Mouse (Mus musculus) lung, embryonic 15.5 days (tissue): ENCODE measurements around the gene Ppp1r1c. TPM values are rescaled to one million over a fixed set of nuclear protein-coding genes. Genes with fewer than 3 reads are reported as not detected.
"Not testable (repeated sequence)": the region's sequence is repeated elsewhere in the genome, so short reads cannot be mapped to it uniquely, and the experiment has no call there.

ENCODE experiments used
- ATAC-seq: fragments of 200-750 bp; cut with Nextera tagmentation; 2 replicates; pipeline ENCODE4 v1.8.0; 2017; ENCODE audit warnings: moderate number of reproducible peaks, borderline replicate concordance; ENCODE audit not compliant: low FRiP score, low TSS enrichment; ENCODE audit errors: extremely low read depth
- H3K27ac ChIP-seq: fragments of 300-500 bp; sonication (generic); 2 replicates; pipeline ENCODE4 v1.5.1; 2015; ENCODE audit warnings: moderate library complexity, mild to moderate bottlenecking, inconsistent platforms
- H3K27me3 ChIP-seq: fragments of 300-500 bp; sonication (generic); 2 replicates; pipeline ENCODE4 v1.6.1; 2015; ENCODE audit warnings: inconsistent platforms
- H3K36me3 ChIP-seq: fragments of 300-500 bp; sonication (generic); 2 replicates; pipeline ENCODE4 v1.6.1; 2015; ENCODE audit warnings: inconsistent platforms
- H3K4me1 ChIP-seq: fragments of 300-500 bp; sonication (generic); 2 replicates; pipeline ENCODE4 v1.6.1; 2015; ENCODE audit warnings: inconsistent platforms
- H3K4me2 ChIP-seq: fragments of 300-500 bp; sonication (generic); 2 replicates; pipeline ENCODE4 v1.6.1; 2015; ENCODE audit warnings: inconsistent platforms, mild to moderate bottlenecking, moderate library complexity
- H3K4me3 ChIP-seq: fragments of 300-500 bp; sonication (generic); 2 replicates; pipeline ENCODE4 v1.5.1; 2015; ENCODE audit warnings: mild to moderate bottlenecking, inconsistent platforms
- H3K9ac ChIP-seq: fragments of 300-500 bp; sonication (generic); 2 replicates; pipeline ENCODE4 v1.6.1; 2015; ENCODE audit warnings: inconsistent platforms
- H3K9me3 ChIP-seq: fragments of 300-500 bp; sonication (generic); 2 replicates; pipeline ENCODE4 v1.6.1; 2016; ENCODE audit warnings: inconsistent platforms
- WGBS: fragments of 180-500 bp; shearing (Covaris S2); methylation state at CpG from one replicate; pipeline ENCODE4 v1.1.7; 2015; 5-methylcytosine and 5-hydroxymethylcytosine counted together
- polyA plus RNA-seq: library from polyadenylated mRNA; unstranded; fragments of >200 nt; fragmentation: Nextera tagmentation; extraction: Ambion mirVana; gene quantifications from 2 replicates; pipeline ENCODE4 v1.2.1, GENCODE M21; 2015

The Ppp1r1c gene
- polyA plus RNA-seq, 1 experiment from 2014 or later = 0.26 TPM

DNA sequence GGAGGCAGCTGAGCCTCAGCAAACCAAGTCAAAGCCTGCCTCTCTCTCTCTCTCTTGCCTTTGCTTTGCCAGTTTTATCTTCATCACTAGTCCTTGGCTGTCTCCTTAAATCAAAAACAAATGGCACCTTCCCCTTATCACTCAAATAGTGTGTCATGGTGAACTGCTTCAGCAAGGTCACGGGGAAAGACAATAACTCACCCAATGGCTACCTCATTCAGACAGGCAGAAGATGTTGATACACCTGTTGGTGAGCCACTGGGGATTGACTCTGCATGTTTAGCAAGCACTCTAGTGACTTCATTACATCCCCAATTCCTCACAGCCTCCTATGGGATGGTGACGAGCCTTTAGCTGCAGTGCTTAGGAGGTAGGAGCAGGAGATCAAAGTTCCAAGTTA lies 89.9 kb downstream of the Ppp1r1c start:
- H3K27me3 ChIP-seq = no peaks in the 10 kb centered on the region

DNA sequence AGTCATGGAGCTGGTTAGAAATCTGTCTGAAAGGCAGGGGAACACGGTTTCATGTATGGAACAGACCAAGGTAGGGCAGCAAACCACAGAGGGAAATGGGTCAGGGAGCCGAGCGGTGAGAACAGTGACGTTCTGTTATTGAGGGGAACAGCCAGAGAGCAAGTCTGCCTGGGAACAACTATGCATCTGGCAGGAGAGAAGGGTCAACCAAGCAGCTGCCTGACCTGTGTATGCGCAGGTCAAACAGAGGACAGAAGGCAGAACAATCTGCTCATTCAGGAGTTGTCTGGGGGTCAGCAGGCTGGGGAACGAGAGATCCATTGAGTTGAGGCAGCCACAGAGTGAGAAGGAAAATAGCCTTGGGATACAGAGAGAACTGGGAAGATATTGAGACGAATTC lies 91.0 kb downstream of the Ppp1r1c start:
- no peak overlapping the region for H3K4me3 ChIP-seq
- no peak overlapping the region for H3K4me2 ChIP-seq
- no peaks in the 10 kb centered on the region for H3K4me1 ChIP-seq
- ATAC-seq = no peak
- no peaks in the 10 kb centered on the region for H3K27me3 ChIP-seq
- no peaks in the 10 kb centered on the region for H3K36me3 ChIP-seq
- WGBS = 38% methylated on average over 7 of the region's 7 CpGs
- no peak overlapping the region for H3K9ac ChIP-seq
- H3K27ac ChIP-seq = no peak overlapping the region
- no peaks in the 10 kb centered on the region for H3K9me3 ChIP-seq

More for the DNA sequence above, 89.9 kb downstream of the Ppp1r1c start:
- 51% methylated on average over 2 of the region's 2 CpGs for WGBS
- H3K36me3 ChIP-seq = no peaks in the 10 kb centered on the region
- no peak for ATAC-seq
- H3K4me3 ChIP-seq = no peak overlapping the region
- no peak overlapping the region for H3K4me2 ChIP-seq
- no peaks in the 10 kb centered on the region for H3K9me3 ChIP-seq
- no peaks in the 10 kb centered on the region for H3K4me1 ChIP-seq
- no peak overlapping the region for H3K27ac ChIP-seq
- H3K9ac ChIP-seq = no peak overlapping the region

DNA sequence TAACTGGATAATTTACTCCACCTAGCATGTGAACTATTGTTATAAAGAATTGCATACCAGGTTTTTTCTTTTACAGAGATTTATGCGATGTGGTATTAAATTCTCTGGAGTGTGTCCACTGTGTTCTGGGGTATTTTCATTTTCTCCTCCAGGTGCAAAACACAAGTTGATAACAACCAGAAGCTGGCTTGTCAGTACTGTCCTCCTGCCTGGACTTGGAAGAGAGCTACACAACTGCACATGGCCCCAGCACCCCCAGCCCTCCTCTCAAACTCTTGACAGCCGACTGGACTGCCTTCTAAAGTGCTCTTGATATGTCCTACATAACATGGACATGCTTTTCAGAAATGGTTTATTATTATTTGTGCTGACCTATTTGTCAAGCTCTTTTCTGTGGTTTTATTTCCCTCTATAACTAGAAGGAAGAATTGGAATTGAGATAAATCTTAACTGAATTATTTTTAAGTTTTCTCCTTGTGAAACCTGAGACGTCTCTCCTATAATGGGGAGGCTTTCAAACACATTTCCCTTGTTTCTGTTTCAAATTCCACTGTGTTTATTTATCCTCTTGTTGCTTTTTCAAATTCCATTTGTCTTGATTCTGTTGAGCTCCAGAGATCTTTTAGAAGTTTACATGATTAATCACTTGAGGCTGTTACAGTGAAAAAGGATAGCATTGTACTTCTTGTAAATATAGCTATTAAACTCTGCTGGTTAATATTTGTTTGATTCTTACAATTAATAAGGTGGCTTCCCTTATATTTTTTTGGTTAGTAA lies 108.3 kb downstream of the Ppp1r1c start:
- no peaks in the 10 kb centered on the region for H3K27me3 ChIP-seq
- H3K4me3 ChIP-seq = no peak overlapping the region
- ATAC-seq = no peak
- no peaks in the 10 kb centered on the region for H3K36me3 ChIP-seq
- H3K4me2 ChIP-seq = no peak overlapping the region
- H3K9me3 ChIP-seq = no peaks in the 10 kb centered on the region
- 33% methylated on average over 3 of the region's 3 CpGs for WGBS
- no peaks in the 10 kb centered on the region for H3K4me1 ChIP-seq
- no peak overlapping the region for H3K27ac ChIP-seq
- no peak overlapping the region for H3K9ac ChIP-seq

DNA sequence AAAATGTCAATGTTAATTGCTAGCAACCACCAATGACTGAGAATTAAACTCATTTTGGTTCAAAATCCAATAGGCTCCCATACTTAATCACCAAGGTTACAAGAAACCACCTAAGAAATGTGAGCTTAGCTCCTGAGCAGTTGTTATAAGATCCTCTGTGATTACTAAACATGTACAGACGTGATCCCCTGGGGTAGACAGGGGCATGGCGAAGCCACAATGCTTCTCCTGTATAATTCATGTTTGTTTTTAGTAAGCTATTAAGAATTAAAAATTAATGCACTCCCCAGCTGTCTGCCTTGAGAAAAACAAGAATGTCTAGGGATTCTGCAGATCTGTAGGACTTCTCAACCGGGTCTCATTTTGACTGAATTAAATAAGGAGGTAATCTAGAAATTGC lies 112.0 kb downstream of the Ppp1r1c start:
- Histone ChIP-seq H3K36me3 (no peaks in the 10 kb centered on the region), H3K4me2 (no peak overlapping the region), H3K4me3 (no peak overlapping the region), H3K27ac (no peak overlapping the region), H3K27me3 (no peaks in the 10 kb centered on the region), H3K9me3 (no peaks in the 10 kb centered on the region), H3K4me1 (no peaks in the 10 kb centered on the region), H3K9ac (no peak overlapping the region)
- no peak for ATAC-seq
- whole genome bisulfite sequencing = 87% methylated on average over 3 of the region's 3 CpGs

DNA sequence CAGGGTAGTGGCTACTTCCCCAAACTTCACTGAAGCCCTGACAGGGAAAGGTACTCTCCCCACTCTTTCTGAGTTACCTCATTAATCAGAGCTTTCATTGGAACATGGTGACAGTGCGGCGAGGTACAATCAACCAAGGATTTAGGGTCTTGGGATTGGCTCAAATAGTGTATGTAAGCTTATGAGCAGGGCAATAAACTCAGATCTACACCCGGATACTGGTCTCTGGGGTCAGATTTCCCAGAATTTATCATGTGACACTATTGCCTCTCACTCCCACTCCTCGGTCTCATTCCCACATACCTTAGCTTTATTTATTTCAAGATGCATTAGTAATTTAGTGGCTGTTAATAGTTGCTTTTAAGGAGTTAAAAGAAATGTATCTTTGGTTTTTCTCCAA lies 118.3 kb downstream of the Ppp1r1c start:
- 55% methylated on average over 4 of the region's 4 CpGs for WGBS
- Histone ChIP-seq H3K9ac (no peak overlapping the region), H3K27me3 (no peaks in the 10 kb centered on the region), H3K4me2 (no peak overlapping the region), H3K9me3 (no peaks in the 10 kb centered on the region), H3K27ac (no peak overlapping the region), H3K36me3 (no peaks in the 10 kb centered on the region), H3K4me3 (no peak overlapping the region), H3K4me1 (no peaks in the 10 kb centered on the region)
- no peak for ATAC-seq

DNA sequence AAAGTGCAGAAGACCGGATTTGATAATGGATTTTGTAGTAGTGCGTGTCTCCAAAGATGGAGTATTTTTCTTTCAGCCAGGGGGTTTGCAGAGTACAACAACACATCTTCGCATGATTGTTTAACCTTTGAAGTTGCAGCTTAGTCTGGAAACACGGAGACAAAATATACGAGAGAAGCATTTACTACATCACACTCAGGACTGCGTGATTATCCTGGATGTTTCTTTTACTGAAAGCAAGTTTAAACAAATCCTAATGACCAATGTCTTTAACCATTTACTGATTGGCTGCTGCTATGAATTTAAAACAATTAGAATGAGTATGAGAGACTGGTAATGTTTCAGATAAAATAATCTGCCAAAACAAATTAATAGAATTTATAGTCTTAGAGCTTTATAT lies 131.5 kb downstream of the Ppp1r1c start:
- no peak overlapping the region for H3K9ac ChIP-seq
- H3K27ac ChIP-seq = no peak overlapping the region
- no peaks in the 10 kb centered on the region for H3K9me3 ChIP-seq
- no peak overlapping the region for H3K4me3 ChIP-seq
- 33% methylated on average over 6 of the region's 6 CpGs for WGBS
- no peak; the same call in 1 of the 2 replicates for ATAC-seq
- peaks cover 5% of the 10 kb centered on the region; the same call in 1 of the 2 replicates for H3K4me1 ChIP-seq
- H3K27me3 ChIP-seq = no peaks in the 10 kb centered on the region
- H3K36me3 ChIP-seq = no peaks in the 10 kb centered on the region
- H3K4me2 ChIP-seq = no peak overlapping the region

DNA sequence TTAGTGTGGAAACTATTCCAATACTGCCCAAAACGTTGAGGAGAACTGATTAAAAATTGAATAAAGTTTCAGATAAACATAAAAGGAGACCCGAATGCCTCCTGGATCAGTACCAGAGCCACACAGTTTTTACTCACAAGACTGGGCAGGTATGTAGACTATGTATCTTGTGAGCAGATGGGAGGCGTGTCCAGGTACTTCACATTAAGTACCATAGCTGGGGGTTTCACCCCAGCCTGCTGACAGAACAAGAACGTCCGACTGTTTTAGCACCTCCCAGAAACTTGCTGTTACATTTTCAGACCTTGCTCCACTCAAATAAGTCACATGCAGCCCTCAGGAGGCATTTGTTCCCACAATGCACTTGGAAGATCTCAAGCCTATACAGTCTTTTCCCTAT lies 131.9 kb downstream of the Ppp1r1c start:
- H3K9ac ChIP-seq = no peak overlapping the region
- no peaks in the 10 kb centered on the region for H3K9me3 ChIP-seq
- H3K27me3 ChIP-seq = no peaks in the 10 kb centered on the region
- 21% methylated on average over 5 of the region's 5 CpGs for WGBS
- no peak overlapping the region for H3K4me2 ChIP-seq
- H3K4me1 ChIP-seq = peaks cover 5% of the 10 kb centered on the region; the same call in 1 of the 2 replicates
- H3K36me3 ChIP-seq = no peaks in the 10 kb centered on the region
- ATAC-seq = peak; percentile 46; the same call in 1 of the 2 replicates
- H3K4me3 ChIP-seq = no peak overlapping the region
- H3K27ac ChIP-seq = no peak overlapping the region

DNA sequence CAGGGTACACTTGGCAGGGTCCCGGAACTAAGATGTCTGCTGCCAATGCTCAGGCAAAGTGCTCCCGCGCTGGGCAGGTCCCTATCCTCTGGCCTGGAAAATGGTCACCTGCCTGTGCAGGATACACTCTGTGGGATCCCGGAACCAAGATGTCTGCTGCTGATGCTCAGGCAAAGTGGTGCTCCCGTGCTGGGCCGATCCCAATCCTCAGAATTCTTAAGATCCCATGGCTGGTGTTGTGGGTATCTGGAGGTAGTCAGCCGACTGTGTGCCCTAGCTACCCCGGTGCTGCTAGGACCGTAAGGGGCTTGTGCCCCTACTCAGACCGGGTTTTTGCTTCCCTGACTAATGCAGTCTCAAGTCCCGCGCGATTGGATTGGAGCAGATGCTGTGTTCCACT lies 139.8 kb downstream of the Ppp1r1c start:
- WGBS = 84% methylated on average over 13 of the region's 13 CpGs
- H3K9me3 ChIP-seq, H3K9ac ChIP-seq, H3K27me3 ChIP-seq, H3K4me1 ChIP-seq, H3K27ac ChIP-seq, H3K36me3 ChIP-seq, ATAC-seq, H3K4me2 ChIP-seq, H3K4me3 ChIP-seq: not testable (repeated sequence)

DNA sequence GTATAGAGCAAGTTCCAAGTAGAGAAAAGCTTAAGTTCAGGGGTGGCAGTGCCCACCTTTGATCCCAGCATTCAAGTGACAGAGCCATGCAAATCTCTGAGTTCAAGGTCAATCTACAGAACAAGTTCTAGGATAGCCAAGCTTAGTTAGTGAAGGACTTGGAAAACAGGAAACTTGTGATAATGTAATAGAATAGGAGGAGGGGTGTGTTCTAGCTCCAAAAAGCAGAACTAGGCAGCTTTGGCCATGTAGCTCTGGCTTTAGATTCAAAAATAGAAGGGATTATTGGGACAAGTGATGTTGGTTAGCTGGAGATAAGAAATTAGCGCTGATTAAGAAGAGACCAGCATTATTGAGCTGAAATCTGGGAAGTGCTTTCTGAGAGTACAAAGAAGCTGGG lies 149.3 kb downstream of the Ppp1r1c start:
- Histone ChIP-seq H3K4me1 (no peaks in the 10 kb centered on the region), H3K27ac (no peak overlapping the region), H3K27me3 (no peaks in the 10 kb centered on the region), H3K9me3 (no peaks in the 10 kb centered on the region), H3K4me2 (no peak overlapping the region), H3K36me3 (no peaks in the 10 kb centered on the region), H3K9ac (no peak overlapping the region), H3K4me3 (no peak overlapping the region)
- no peak for ATAC-seq
- WGBS = 95% methylated on average over 1 of the region's 1 CpGs

DNA sequence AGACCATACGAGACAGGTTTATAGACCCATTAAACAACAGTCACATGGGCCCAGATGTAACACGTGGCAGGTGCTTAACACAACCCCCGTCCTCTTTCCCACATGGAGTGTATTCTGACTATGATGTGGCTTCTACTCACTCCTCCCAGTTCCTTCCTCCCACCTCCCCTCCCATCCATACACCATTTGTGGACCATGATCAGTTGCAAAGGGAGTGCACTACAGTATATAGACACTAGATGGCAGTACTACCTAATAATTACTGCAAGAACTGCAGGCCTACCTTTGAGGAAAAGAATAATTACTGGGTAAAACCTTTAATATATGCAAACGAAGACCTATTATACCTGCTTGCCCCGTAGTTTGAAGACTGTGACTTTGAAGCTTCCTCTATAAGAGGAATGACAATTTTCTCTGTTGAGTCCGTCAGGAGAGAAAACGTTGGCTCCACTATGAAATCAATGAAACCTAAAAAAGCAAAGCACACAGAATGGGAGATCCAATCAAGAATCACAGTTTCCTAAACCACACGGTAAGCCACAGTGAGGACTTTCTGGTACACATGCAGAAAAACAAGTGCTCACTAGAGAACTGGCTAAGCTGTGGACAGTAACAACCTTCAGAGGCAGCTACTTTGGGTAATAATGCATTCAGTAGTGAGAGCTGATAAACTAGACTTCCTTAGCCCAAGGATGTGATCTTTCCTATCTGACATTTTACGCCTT lies 157.9 kb downstream of the Ppp1r1c start:
- 45% methylated on average over 9 of the region's 9 CpGs for WGBS
- ATAC-seq = peak; percentile 49; the same call in 1 of the 2 replicates
- Histone ChIP-seq H3K36me3 (no peaks in the 10 kb centered on the region), H3K4me1 (no peaks in the 10 kb centered on the region), H3K4me3 (no peak overlapping the region), H3K27me3 (no peaks in the 10 kb centered on the region), H3K9me3 (no peaks in the 10 kb centered on the region), H3K27ac (no peak overlapping the region), H3K9ac (no peak overlapping the region), H3K4me2 (no peak overlapping the region)
